Mouse (Mus musculus): ENCODE data around the gene Emc7. TPM values are rescaled to one million over a fixed set of nuclear protein-coding genes. Genes with fewer than 3 reads are reported as not detected.

The Emc7 gene
- total and polyA plus RNA-seq, 2 experiments from 2014 or later: 16.8 to 33.5 TPM

DNA sequence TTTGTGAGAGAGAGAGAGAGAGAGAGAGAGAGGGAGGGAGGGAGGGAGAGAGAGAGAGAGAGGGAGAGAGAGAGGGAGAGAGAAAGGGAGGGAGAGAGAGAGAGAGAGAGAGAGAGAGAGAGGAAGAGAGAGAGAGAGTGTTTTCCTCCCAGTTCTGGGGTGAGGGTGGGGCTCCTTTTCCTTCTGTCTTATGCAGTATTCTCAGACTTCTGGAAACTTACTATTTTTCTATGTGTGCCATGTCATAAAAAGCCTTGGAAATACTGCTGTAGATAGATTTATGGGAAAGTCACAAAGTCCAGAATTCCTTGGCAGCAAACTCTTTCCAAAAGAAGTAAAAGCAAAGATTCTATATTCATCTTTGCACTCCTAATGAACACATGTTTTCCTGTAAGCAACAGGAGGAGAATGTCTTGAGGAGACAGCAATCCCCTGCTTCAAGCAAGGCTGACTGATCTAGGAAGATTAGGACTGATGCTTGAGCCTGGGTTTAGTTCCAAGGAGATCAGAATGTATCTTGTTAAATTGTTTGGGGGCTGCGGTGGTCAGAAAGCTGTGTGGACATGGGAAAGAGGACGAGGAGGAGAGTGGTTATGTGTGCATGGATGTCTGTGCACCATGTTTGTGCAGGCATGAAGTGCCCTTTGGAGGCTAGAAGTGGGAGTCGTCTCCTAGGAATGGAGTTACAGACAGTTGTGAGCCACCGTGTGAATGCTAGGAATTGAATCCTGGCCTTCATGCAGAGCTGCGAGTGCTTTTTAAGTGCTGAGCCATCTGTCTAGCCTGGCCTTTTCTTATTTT lies 27.9 kb downstream of the Emc7 start:
- no peaks in the 10 kb centered on the region for H3K9me3 ChIP-seq (ENCODE audit: low read length)
- TF ChIP-seq CTCF (IDR thresholded peaks at IDR 0.05): no peak
- DNase-seq (ENCODE audit: low spot score): no peak
- no peak overlapping the region for H3K4me3 ChIP-seq (ENCODE audit: low read depth, low read length)
- no peak overlapping the region for H3K9ac ChIP-seq (replicated peaks; ENCODE audit: low read length, poor library complexity, severe bottlenecking)
- ATAC-seq (ENCODE audit: low FRiP score): no peak
- H3K27ac ChIP-seq (ENCODE audit: low read depth, low read length): no peak overlapping the region
- no peak overlapping the region for H3K4me2 ChIP-seq (ENCODE audit: low read depth, low read length, poor library complexity, severe bottlenecking)
- 77% methylated on average over 5 of the region's 5 CpGs for WGBS
- no peaks in the 10 kb centered on the region for H3K27me3 ChIP-seq (ENCODE audit: insufficient read depth, low read length)
- no peaks in the 10 kb centered on the region for H3K4me1 ChIP-seq (ENCODE audit: insufficient read depth, low read length)
- no peaks in the 10 kb centered on the region for H3K36me3 ChIP-seq (ENCODE audit: insufficient read depth, low read length)

DNA sequence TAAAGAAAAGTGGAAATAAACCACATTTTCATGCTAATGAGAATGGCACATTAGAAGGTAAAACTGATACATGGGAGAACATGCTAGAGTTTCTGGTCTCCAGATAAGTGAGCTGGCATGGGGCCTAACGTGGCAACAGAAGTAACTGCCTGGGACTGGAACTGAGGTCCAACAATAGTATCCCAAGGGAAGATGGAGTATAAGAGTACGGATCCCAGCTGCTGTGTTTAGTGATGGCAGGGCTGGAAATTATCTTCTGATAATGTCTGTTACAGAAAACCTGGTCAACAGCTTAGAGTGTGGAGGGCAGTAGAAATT lies 28.5 kb downstream of the Emc7 start:
- no peaks in the 10 kb centered on the region for H3K9me3 ChIP-seq (ENCODE audit: low read length)
- no peak overlapping the region for H3K4me3 ChIP-seq (ENCODE audit: low read depth, low read length)
- H3K27me3 ChIP-seq (ENCODE audit: insufficient read depth, low read length): no peaks in the 10 kb centered on the region
- no peak for DNase-seq (ENCODE audit: low spot score)
- no peak for ATAC-seq (ENCODE audit: low FRiP score)
- no peaks in the 10 kb centered on the region for H3K36me3 ChIP-seq (ENCODE audit: insufficient read depth, low read length)
- no peak overlapping the region for H3K4me2 ChIP-seq (ENCODE audit: low read depth, low read length, poor library complexity, severe bottlenecking)
- H3K4me1 ChIP-seq (ENCODE audit: insufficient read depth, low read length): no peaks in the 10 kb centered on the region
- no peak for TF ChIP-seq CTCF (IDR thresholded peaks at IDR 0.05)
- WGBS: 69% methylated on average over 2 of the region's 2 CpGs
- no peak overlapping the region for H3K27ac ChIP-seq (ENCODE audit: low read depth, low read length)
- no peak overlapping the region for H3K9ac ChIP-seq (replicated peaks; ENCODE audit: low read length, poor library complexity, severe bottlenecking)

GRCm38 (mm10) chr2:112484886-112485285 lies 30.1 kb downstream of the Emc7 start:
- H3K4me1 ChIP-seq (ENCODE audit: insufficient read depth, low read length): no peaks in the 10 kb centered on the region
- no peak overlapping the region for H3K9ac ChIP-seq (replicated peaks; ENCODE audit: low read length, poor library complexity, severe bottlenecking)
- TF ChIP-seq CTCF (IDR thresholded peaks at IDR 0.05): no peak
- H3K4me2 ChIP-seq (ENCODE audit: low read depth, low read length, poor library complexity, severe bottlenecking): no peak overlapping the region
- no peak overlapping the region for H3K4me3 ChIP-seq (ENCODE audit: low read depth, low read length)
- no peak overlapping the region for H3K27ac ChIP-seq (ENCODE audit: low read depth, low read length)
- no peaks in the 10 kb centered on the region for H3K36me3 ChIP-seq (ENCODE audit: insufficient read depth, low read length)
- WGBS: 84% methylated on average over 2 of the region's 2 CpGs
- no peak for DNase-seq (ENCODE audit: low spot score)
- no peaks in the 10 kb centered on the region for H3K27me3 ChIP-seq (ENCODE audit: insufficient read depth, low read length)
- no peaks in the 10 kb centered on the region for H3K9me3 ChIP-seq (ENCODE audit: low read length)
- no peak for ATAC-seq (ENCODE audit: low FRiP score)

DNA sequence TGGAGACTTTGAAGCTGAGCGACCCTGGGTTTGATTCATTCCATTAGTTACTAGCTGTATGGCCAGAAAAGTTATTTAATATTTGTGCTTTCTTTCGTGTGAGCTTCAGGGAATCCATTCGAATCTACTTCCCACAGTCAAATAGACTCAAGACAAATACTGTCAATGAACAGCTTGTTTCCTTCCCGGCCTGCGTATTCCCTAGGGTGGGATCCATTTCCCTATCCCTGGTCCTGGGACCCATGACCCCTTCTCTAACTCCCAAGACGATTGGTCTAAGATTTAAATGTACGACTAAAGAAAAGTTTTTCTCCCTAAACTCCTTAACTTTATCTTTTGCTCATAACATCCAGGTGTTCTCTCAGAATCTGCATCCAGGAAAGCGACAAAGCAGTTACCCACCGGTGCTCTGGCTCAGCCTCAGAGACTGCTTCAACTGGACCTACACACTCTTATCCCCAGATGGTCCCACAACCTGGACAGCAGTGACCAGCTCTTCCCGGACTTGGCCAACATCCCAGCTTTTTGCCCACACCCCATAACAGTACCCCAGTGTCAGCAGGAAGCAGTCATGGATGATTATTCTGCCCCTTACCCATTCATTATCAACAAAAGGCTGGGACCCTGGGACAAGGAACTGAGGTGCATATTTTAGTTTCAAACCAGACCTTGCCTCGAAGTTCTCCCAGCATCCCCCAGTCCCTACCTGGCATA lies 35.8 kb downstream of the Emc7 start:
- ATAC-seq (ENCODE audit: low FRiP score): no peak
- Histone ChIP-seq H3K4me2 (ENCODE audit: low read depth, low read length, poor library complexity, severe bottlenecking) (no peak overlapping the region), H3K4me1 (ENCODE audit: insufficient read depth, low read length) (no peaks in the 10 kb centered on the region), H3K4me3 (ENCODE audit: low read depth, low read length) (no peak overlapping the region), H3K9me3 (ENCODE audit: low read length) (no peaks in the 10 kb centered on the region), H3K36me3 (ENCODE audit: insufficient read depth, low read length) (no peaks in the 10 kb centered on the region), H3K27ac (ENCODE audit: low read depth, low read length) (no peak overlapping the region), H3K9ac (replicated peaks; ENCODE audit: low read length, poor library complexity, severe bottlenecking) (no peak overlapping the region), H3K27me3 (ENCODE audit: insufficient read depth, low read length) (no peaks in the 10 kb centered on the region)
- TF ChIP-seq CTCF (IDR thresholded peaks at IDR 0.05): no peak
- 81% methylated on average over 11 of the region's 11 CpGs for WGBS
- no peak for DNase-seq (ENCODE audit: low spot score)

GRCm38 (mm10) chr2:112491629-112492028 lies 36.8 kb downstream of the Emc7 start:
- Histone ChIP-seq H3K4me3 (ENCODE audit: low read depth, low read length) (no peak overlapping the region), H3K9me3 (ENCODE audit: low read length) (no peaks in the 10 kb centered on the region), H3K27me3 (ENCODE audit: insufficient read depth, low read length) (no peaks in the 10 kb centered on the region), H3K36me3 (ENCODE audit: insufficient read depth, low read length) (no peaks in the 10 kb centered on the region), H3K4me1 (ENCODE audit: insufficient read depth, low read length) (no peaks in the 10 kb centered on the region), H3K27ac (ENCODE audit: low read depth, low read length) (no peak overlapping the region), H3K4me2 (ENCODE audit: low read depth, low read length, poor library complexity, severe bottlenecking) (no peak overlapping the region), H3K9ac (replicated peaks; ENCODE audit: low read length, poor library complexity, severe bottlenecking) (no peak overlapping the region)
- WGBS: 76% methylated on average over 5 of the region's 5 CpGs
- ATAC-seq (ENCODE audit: low FRiP score) (no peak), DNase-seq (ENCODE audit: low spot score) (no peak)
- TF ChIP-seq CTCF (IDR thresholded peaks at IDR 0.05): no peak

- Histone ChIP-seq H3K27ac (ENCODE audit: low read depth, low read length) (peak overlapping the region; percentile 93), H3K4me1 (ENCODE audit: insufficient read depth, low read length) (no peaks in the 10 kb centered on the region), H3K36me3 (ENCODE audit: insufficient read depth, low read length) (no peaks in the 10 kb centered on the region), H3K27me3 (ENCODE audit: insufficient read depth, low read length) (no peaks in the 10 kb centered on the region), H3K9me3 (ENCODE audit: low read length) (no peaks in the 10 kb centered on the region), H3K9ac (replicated peaks; ENCODE audit: low read length, poor library complexity, severe bottlenecking) (peak overlapping the region; percentile 99), H3K4me2 (ENCODE audit: low read depth, low read length, poor library complexity, severe bottlenecking) (peak overlapping the region; percentile 77), H3K4me3 (ENCODE audit: low read depth, low read length) (peak overlapping the region; percentile 85)
- no peak for TF ChIP-seq CTCF (IDR thresholded peaks at IDR 0.05)
- WGBS: 5% methylated on average over 9 of the region's 9 CpGs
- DNase-seq (ENCODE audit: low spot score): peak; percentile 15
- ATAC-seq (ENCODE audit: low FRiP score): peak; percentile 2
Observed at GRCm38 (mm10) chr2:112492431-112492855, 37.6 kb downstream of the Emc7 start.
